Mouse (Mus musculus) MEL (cell line): ENCODE results near the gene Mrgprd.

Source experiments
- CTCF ChIP-seq, 3 experiments: IDR thresholded peaks in 2 of 3; conservative IDR thresholded peaks in 1 of 3; 2 replicates each; pipeline ENCODE4 v1.5.1; 2011 to 2012; ENCODE audit warnings: low read length in 3 of 3, low read depth in 2 of 3, mild to moderate bottlenecking in 2 of 3, improper control_type of control experiment in 1 of 3, inconsistent platforms in 1 of 3, mixed read lengths in 1 of 3, moderate library complexity in 1 of 3; ENCODE audit not compliant: control insufficient read depth in 1 of 3, insufficient read depth in 1 of 3, poor library complexity in 1 of 3, severe bottlenecking in 1 of 3
- EP300 ChIP-seq, 2 experiments: IDR thresholded peaks; 2 replicates each; pipeline ENCODE4 v1.6.1; 2011; ENCODE audit warnings: improper control_type of control experiment in 2 of 2, low read length in 2 of 2, low read depth in 1 of 2, mild to moderate bottlenecking in 1 of 2
- ETS1 ChIP-seq: IDR thresholded peaks from 2 replicates; pipeline ENCODE4 v1.6.1; 2012; ENCODE audit warnings: low read depth, mild to moderate bottlenecking, inconsistent platforms, low read length, improper control_type of control experiment, moderate library complexity
- HCFC1 ChIP-seq: IDR thresholded peaks from 2 replicates; pipeline ENCODE4 v1.6.1; 2012; ENCODE audit warnings: low read depth, mild to moderate bottlenecking, inconsistent platforms, low read length, improper control_type of control experiment, moderate library complexity
- JUND ChIP-seq: IDR thresholded peaks from 2 replicates; pipeline ENCODE4 v1.6.1; 2011; ENCODE audit warnings: low read depth, mild to moderate bottlenecking, improper control_type of control experiment, low read length
- MAFK ChIP-seq: IDR thresholded peaks from 2 replicates; pipeline ENCODE4 v1.6.1; 2011; ENCODE audit warnings: low read depth, mild to moderate bottlenecking, low read length, improper control_type of control experiment, borderline replicate concordance
- MAX ChIP-seq: IDR thresholded peaks from 2 replicates; pipeline ENCODE4 v1.6.1; 2011; ENCODE audit warnings: low read length, improper control_type of control experiment
- MAZ ChIP-seq: IDR thresholded peaks from 2 replicates; pipeline ENCODE4 v1.6.1; 2012; ENCODE audit warnings: low read depth, mild to moderate bottlenecking, inconsistent platforms, low read length, improper control_type of control experiment
- MXI1 ChIP-seq: IDR thresholded peaks from 2 replicates; pipeline ENCODE4 v1.6.1; 2011; ENCODE audit warnings: mild to moderate bottlenecking, low read depth, low read length, improper control_type of control experiment
- POLR2A ChIP-seq, 2 experiments: IDR thresholded peaks; 2 replicates each; pipeline ENCODE4 v1.6.1; 2011 to 2012; ENCODE audit warnings: low read length in 2 of 2, mild to moderate bottlenecking in 2 of 2, control low read depth in 1 of 2, improper control_type of control experiment in 1 of 2, low read depth in 1 of 2, moderate library complexity in 1 of 2; ENCODE audit not compliant: control insufficient read depth in 1 of 2, insufficient read depth in 1 of 2, poor library complexity in 1 of 2
- SIN3A ChIP-seq: IDR thresholded peaks from 2 replicates; pipeline ENCODE4 v1.6.1; 2012; ENCODE audit warnings: low read length, improper control_type of control experiment, inconsistent platforms
- TCF12 ChIP-seq: IDR thresholded peaks from 2 replicates; pipeline ENCODE4 v1.6.1; 2014; ENCODE audit warnings: low read depth, mild to moderate bottlenecking, inconsistent platforms, low read length, improper control_type of control experiment, moderate library complexity
- USF1 ChIP-seq: IDR thresholded peaks from 2 replicates; pipeline ENCODE4 v1.6.1; 2014; ENCODE audit warnings: low read depth, mild to moderate bottlenecking, inconsistent platforms, low read length, improper control_type of control experiment, moderate library complexity

- TF ChIP-seq MAFK (no peak), TCF12 (no peak), CTCF (IDR thresholded peaks at IDR 0.05 in 2 of 3, conservative IDR thresholded peaks at IDR 0.05 in 1 of 3; ENCODE audit: control insufficient read depth in 1 of 3, insufficient read depth in 1 of 3, low read depth in 2 of 3, low read length in 3 of 3, poor library complexity in 1 of 3, severe bottlenecking in 1 of 3) (no peak), ETS1 (no peak), EP300 (IDR thresholded peaks at IDR 0.05; ENCODE audit: low read depth in 1 of 2, low read length in 2 of 2) (no peak), MAZ (no peak), JUND (no peak), MAX (no peak), POLR2A (IDR thresholded peaks at IDR 0.05; ENCODE audit: control insufficient read depth in 1 of 2, insufficient read depth in 1 of 2, low read depth in 1 of 2, low read length in 2 of 2, poor library complexity in 1 of 2) (no peak), USF1 (no peak), MXI1 (no peak), SIN3A (no peak), HCFC1 (no peak)
Measured at GRCm38 (mm10) chr7:145284293-145284692, 30.3 kb upstream of the Mrgprd start.
